Mouse (Mus musculus): ENCODE data around the gene Cabp4. TPM values are rescaled to one million over a fixed set of nuclear protein-coding genes. Genes with fewer than 3 reads are reported as not detected.
A peak's percentile ranks its signal among the peaks of the same experiment; 100 is the strongest.

Cabp4 gene
- polyA plus RNA-seq, 1 experiment from 2014 or later, result 0.22 TPM

GRCm38 (mm10) chr19:4175368-4175947 is 31.6 kb upstream of the Cabp4 start, which contains the start of gene Carns1:
Gene Carns1, minus strand, starts transcription at chr19:4175479.
- peak within 1 kb of the TSS; percentile 33 for H3K4me2 ChIP-seq
- H3K27me3 ChIP-seq (replicated peaks), result 0 out of 2 replicates have a peak, but pooled peaks cover 2% of the 10 kb centered on the region
- H3K9ac ChIP-seq, result peak within 1 kb of the TSS; percentile 8; the same call in 1 of the 2 replicates
- 0 out of 2 replicates have a peak, but pooled peaks have one; percentile 14 for ATAC-seq (replicated peaks)
- 2% methylated on average over 11 of the region's 11 CpGs for WGBS
- no peak within 1 kb of the TSS for H3K4me3 ChIP-seq
- no peaks in the 10 kb centered on the region for H3K36me3 ChIP-seq (replicated peaks)
- no peaks in the 10 kb centered on the region for H3K9me3 ChIP-seq
- peaks cover 9% of the 10 kb centered on the region for H3K4me1 ChIP-seq
- no peak within 1 kb of the TSS for H3K27ac ChIP-seq

- WGBS, result 52% methylated on average over 11 of the region's 11 CpGs
- no peaks in the 10 kb centered on the region for H3K9me3 ChIP-seq
- H3K4me3 ChIP-seq, result no peak overlapping the region
- no peaks in the 10 kb centered on the region for H3K36me3 ChIP-seq (replicated peaks)
- no peak overlapping the region for H3K4me2 ChIP-seq
- 0 out of 2 replicates have a peak, but pooled peaks cover 2% of the 10 kb centered on the region for H3K27me3 ChIP-seq (replicated peaks)
- peaks cover 17% of the 10 kb centered on the region for H3K4me1 ChIP-seq
- H3K27ac ChIP-seq, result no peak overlapping the region
- H3K9ac ChIP-seq, result no peak overlapping the region
- ATAC-seq (replicated peaks), result no peak
Observed at GRCm38 (mm10) chr19:4172925-4173324, 29.1 kb upstream of the Cabp4 start.

GRCm38 (mm10) chr19:4171393-4172290 is 27.8 kb upstream of the Cabp4 start:
- Histone ChIP-seq H3K4me3 (no peak overlapping the region), H3K27me3 (replicated peaks) (no peaks in the 10 kb centered on the region), H3K36me3 (replicated peaks) (no peaks in the 10 kb centered on the region), H3K9me3 (no peaks in the 10 kb centered on the region), H3K9ac (no peak overlapping the region), H3K27ac (no peak overlapping the region), H3K4me1 (peaks cover 17% of the 10 kb centered on the region), H3K4me2 (no peak overlapping the region)
- ATAC-seq (replicated peaks), result no peak
- 77% methylated on average over 13 of the region's 13 CpGs for WGBS

GRCm38 (mm10) chr19:4170723-4171392 is 27.0 kb upstream of the Cabp4 start:
- Histone ChIP-seq H3K4me3 (no peak overlapping the region), H3K9ac (no peak overlapping the region), H3K9me3 (no peaks in the 10 kb centered on the region), H3K4me2 (no peak overlapping the region), H3K36me3 (replicated peaks) (no peaks in the 10 kb centered on the region), H3K4me1 (peaks cover 17% of the 10 kb centered on the region), H3K27ac (no peak overlapping the region), H3K27me3 (replicated peaks) (no peaks in the 10 kb centered on the region)
- 88% methylated on average over 10 of the region's 10 CpGs for WGBS
- no peak for ATAC-seq (replicated peaks)

GRCm38 (mm10) chr19:4169810-4170209 is 26.0 kb upstream of the Cabp4 start:
- 3% methylated on average over 27 of the region's 27 CpGs for WGBS
- peak overlapping the region; percentile 70 for H3K9ac ChIP-seq
- H3K9me3 ChIP-seq, result no peaks in the 10 kb centered on the region
- ATAC-seq (replicated peaks), result peak; percentile 63
- peak overlapping the region; percentile 77 for H3K4me2 ChIP-seq
- H3K27ac ChIP-seq, result peak overlapping the region; percentile 92
- H3K4me3 ChIP-seq, result peak overlapping the region; percentile 45
- peaks cover 8% of the 10 kb centered on the region for H3K4me1 ChIP-seq
- H3K36me3 ChIP-seq (replicated peaks), result no peaks in the 10 kb centered on the region
- no peaks in the 10 kb centered on the region for H3K27me3 ChIP-seq (replicated peaks)

GRCm38 (mm10) chr19:4169378-4169784 is 25.5 kb upstream of the Cabp4 start:
- peak; percentile 94 for ATAC-seq (replicated peaks)
- Histone ChIP-seq H3K4me1 (peaks cover 8% of the 10 kb centered on the region), H3K4me3 (peak overlapping the region; percentile 45), H3K4me2 (peak overlapping the region; percentile 77), H3K9me3 (no peaks in the 10 kb centered on the region), H3K27me3 (replicated peaks) (no peaks in the 10 kb centered on the region), H3K36me3 (replicated peaks) (no peaks in the 10 kb centered on the region), H3K9ac (peak overlapping the region; percentile 70), H3K27ac (peak overlapping the region; percentile 92)
- under 1% methylated on average over 43 of the region's 43 CpGs for WGBS

- no peak overlapping the region for H3K4me2 ChIP-seq
- no peaks in the 10 kb centered on the region for H3K9me3 ChIP-seq
- 75% methylated on average over 9 of the region's 9 CpGs for WGBS
- H3K9ac ChIP-seq, result no peak overlapping the region
- peaks cover 26% of the 10 kb centered on the region for H3K4me1 ChIP-seq
- H3K27me3 ChIP-seq (replicated peaks), result no peaks in the 10 kb centered on the region
- no peaks in the 10 kb centered on the region for H3K36me3 ChIP-seq (replicated peaks)
- no peak overlapping the region for H3K4me3 ChIP-seq
- no peak overlapping the region for H3K27ac ChIP-seq
- no peak for ATAC-seq (replicated peaks)
Observed at GRCm38 (mm10) chr19:4166678-4167476, 23.0 kb upstream of the Cabp4 start.

- Histone ChIP-seq H3K9ac (no peak overlapping the region), H3K27me3 (replicated peaks) (no peaks in the 10 kb centered on the region), H3K27ac (no peak overlapping the region), H3K4me2 (no peak overlapping the region), H3K9me3 (no peaks in the 10 kb centered on the region), H3K36me3 (replicated peaks) (peaks cover 7% of the 10 kb centered on the region; the same call in 1 of the 2 replicates), H3K4me1 (peaks cover 22% of the 10 kb centered on the region), H3K4me3 (no peak overlapping the region)
- no peak for ATAC-seq (replicated peaks)
- WGBS, result 69% methylated on average over 2 of the region's 2 CpGs
Observed at GRCm38 (mm10) chr19:4164721-4165120, 20.9 kb upstream of the Cabp4 start.

GRCm38 (mm10) chr19:4164100-4164499 is 20.3 kb upstream of the Cabp4 start:
- Histone ChIP-seq H3K4me1 (peaks cover 21% of the 10 kb centered on the region), H3K4me3 (no peak overlapping the region), H3K36me3 (replicated peaks) (peaks cover 9% of the 10 kb centered on the region), H3K27ac (0 out of 2 replicates have a peak overlapping the region, but pooled peaks have one; percentile 84), H3K9me3 (no peaks in the 10 kb centered on the region), H3K4me2 (no peak overlapping the region), H3K9ac (no peak overlapping the region), H3K27me3 (replicated peaks) (no peaks in the 10 kb centered on the region)
- ATAC-seq (replicated peaks), result no peak
- 84% methylated on average over 3 of the region's 3 CpGs for WGBS

- Histone ChIP-seq H3K36me3 (replicated peaks) (peaks cover 15% of the 10 kb centered on the region), H3K9me3 (no peaks in the 10 kb centered on the region), H3K27ac (peak overlapping the region; percentile 84), H3K4me1 (peaks cover 21% of the 10 kb centered on the region), H3K27me3 (replicated peaks) (no peaks in the 10 kb centered on the region), H3K9ac (peak overlapping the region; percentile 70), H3K4me3 (peak overlapping the region; percentile 66), H3K4me2 (peak overlapping the region; percentile 92)
- 31% methylated on average over 4 of the region's 4 CpGs for WGBS
- ATAC-seq (replicated peaks), result peak; percentile 18
Observed at GRCm38 (mm10) chr19:4163543-4163887, 19.7 kb upstream of the Cabp4 start.

- peak within 1 kb of the TSS; percentile 66 for H3K4me3 ChIP-seq
- H3K4me1 ChIP-seq, result peaks cover 21% of the 10 kb centered on the region
- H3K27ac ChIP-seq, result peak within 1 kb of the TSS; percentile 84
- peak within 1 kb of the TSS; percentile 70 for H3K9ac ChIP-seq
- no peaks in the 10 kb centered on the region for H3K9me3 ChIP-seq
- peak; percentile 89 for ATAC-seq (replicated peaks)
- H3K4me2 ChIP-seq, result peak within 1 kb of the TSS; percentile 92
- WGBS, result 6% methylated on average over 42 of the region's 42 CpGs
- peaks cover 18% of the 10 kb centered on the region for H3K36me3 ChIP-seq (replicated peaks)
- no peaks in the 10 kb centered on the region for H3K27me3 ChIP-seq (replicated peaks)
Observed at GRCm38 (mm10) chr19:4162646-4163542, 19.1 kb upstream of the Cabp4 start, which contains the start of gene Rps6kb2. Gene Rps6kb2, minus strand, starts transcription at chr19:4163354.

Measured in midbrain, embryonic 15.5 days (tissue).